Mouse (Mus musculus): ENCODE data around the gene Aqp8. TPM values are rescaled to one million over a fixed set of nuclear protein-coding genes. Genes with fewer than 3 reads are reported as not detected.
A peak's percentile ranks its signal among the peaks of the same experiment; 100 is the strongest.

Aqp8 gene
- total RNA-seq, 4 experiments from 2014 or later: not detected

GRCm38 (mm10) chr7:123499481-123500238, 37.6 kb downstream of the Aqp8 start:
- no peak for DNase-seq

- peak; percentile 71 for DNase-seq
Measured at GRCm38 (mm10) chr7:123500239-123501219, 38.4 kb downstream of the Aqp8 start, which contains the start of gene Zkscan2. Gene Zkscan2, minus strand, starts transcription at chr7:123500449.

- DNase-seq: peak; percentile 9
Measured at GRCm38 (mm10) chr7:123503358-123503757, 41.3 kb downstream of the Aqp8 start.

- no peak for DNase-seq
Measured at GRCm38 (mm10) chr7:123507946-123508345, 45.9 kb downstream of the Aqp8 start.

Other genes with a start within 250 kb of the Aqp8 start
- under 1 TPM in 1 of 4 experiments, not detected in 3; 0.13 TPM for gene Slc5a11, start 247.5 kb upstream of the Aqp8 start, total RNA-seq (2022)
- gene Lcmt1, start 92.5 kb upstream of the Aqp8 start, total RNA-seq (2022): 10 to 100 TPM; 31.2 to 42.3 (median 35.5) TPM
- 10 to 100 TPM; 59.5 to 99.1 (median 71.7) TPM for gene Arhgap17, start 92.4 kb upstream of the Aqp8 start, total RNA-seq (2022)
- 1 to 10 TPM; 1.7 to 5.7 (median 4.1) TPM for gene Zkscan2, start 38.2 kb downstream of the Aqp8 start, total RNA-seq (2022)